Mouse (Mus musculus): ENCODE data around the gene Slc50a1. TPM values are rescaled to one million over a fixed set of nuclear protein-coding genes. Genes with fewer than 3 reads are reported as not detected.

Slc50a1 gene
- polyA plus RNA-seq (2016; fragmentation: Nextera tagmentation; extraction: Ambion mirVana): 58.5 and 66.3 TPM in 2 replicates

DNA sequence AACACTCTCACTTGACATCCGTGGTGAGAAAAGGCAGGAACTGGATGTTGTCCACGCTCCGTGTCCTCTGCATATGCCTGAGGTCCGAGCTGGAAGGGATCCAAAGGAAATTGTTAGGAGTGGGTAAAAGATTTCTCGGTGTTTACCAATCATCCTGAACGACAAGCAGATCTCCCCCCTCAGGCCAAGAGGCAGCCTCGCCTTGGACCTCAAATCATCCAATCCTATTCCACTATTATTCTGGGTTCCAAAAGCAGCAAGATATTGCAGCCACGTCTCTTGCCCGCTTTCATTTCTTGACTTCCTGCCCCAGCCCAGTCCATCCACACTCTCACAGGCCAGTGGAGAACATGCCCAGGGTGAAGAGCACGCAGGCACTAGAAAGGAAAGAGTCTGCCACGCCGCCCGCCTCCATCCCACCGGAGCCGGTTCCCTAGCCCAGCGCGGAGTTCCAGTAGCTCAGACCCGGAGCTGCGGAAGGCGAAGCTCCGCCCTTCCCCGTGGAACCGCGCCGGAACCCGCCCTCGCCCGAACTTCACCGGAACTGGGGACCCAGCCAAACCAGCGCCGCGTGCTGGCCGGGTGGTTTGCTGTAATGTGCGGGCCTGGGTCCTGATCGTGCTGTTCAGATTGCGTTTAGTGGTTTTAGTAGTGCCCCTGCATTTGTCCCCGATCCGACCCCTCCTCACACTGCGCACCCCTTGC is at the start of gene Slc50a1:
Gene Slc50a1 (minus strand): TSS at position 520 of the 705 bp plus-strand sequence.
- 0 out of 2 replicates have a peak, but pooled peaks have one; percentile 33 for ATAC-seq (ENCODE audit: insufficient number of reproducible peaks, insufficient read depth, low FRiP score, low TSS enrichment, low read depth)
- 5% methylated on average over 39 of the region's 39 CpGs for WGBS
- peak within 1 kb of the TSS; percentile 69 for H3K4me2 ChIP-seq
- H3K9me3 ChIP-seq: no peaks in the 10 kb centered on the region
- H3K4me1 ChIP-seq (replicated peaks): peaks cover 35% of the 10 kb centered on the region
- peak within 1 kb of the TSS; percentile 83 for H3K9ac ChIP-seq (replicated peaks)
- H3K4me3 ChIP-seq (replicated peaks): peak within 1 kb of the TSS; percentile 53
- peaks cover 29% of the 10 kb centered on the region for H3K36me3 ChIP-seq
- H3K27ac ChIP-seq: peak within 1 kb of the TSS; percentile 66
- no peaks in the 10 kb centered on the region for H3K27me3 ChIP-seq

DNA sequence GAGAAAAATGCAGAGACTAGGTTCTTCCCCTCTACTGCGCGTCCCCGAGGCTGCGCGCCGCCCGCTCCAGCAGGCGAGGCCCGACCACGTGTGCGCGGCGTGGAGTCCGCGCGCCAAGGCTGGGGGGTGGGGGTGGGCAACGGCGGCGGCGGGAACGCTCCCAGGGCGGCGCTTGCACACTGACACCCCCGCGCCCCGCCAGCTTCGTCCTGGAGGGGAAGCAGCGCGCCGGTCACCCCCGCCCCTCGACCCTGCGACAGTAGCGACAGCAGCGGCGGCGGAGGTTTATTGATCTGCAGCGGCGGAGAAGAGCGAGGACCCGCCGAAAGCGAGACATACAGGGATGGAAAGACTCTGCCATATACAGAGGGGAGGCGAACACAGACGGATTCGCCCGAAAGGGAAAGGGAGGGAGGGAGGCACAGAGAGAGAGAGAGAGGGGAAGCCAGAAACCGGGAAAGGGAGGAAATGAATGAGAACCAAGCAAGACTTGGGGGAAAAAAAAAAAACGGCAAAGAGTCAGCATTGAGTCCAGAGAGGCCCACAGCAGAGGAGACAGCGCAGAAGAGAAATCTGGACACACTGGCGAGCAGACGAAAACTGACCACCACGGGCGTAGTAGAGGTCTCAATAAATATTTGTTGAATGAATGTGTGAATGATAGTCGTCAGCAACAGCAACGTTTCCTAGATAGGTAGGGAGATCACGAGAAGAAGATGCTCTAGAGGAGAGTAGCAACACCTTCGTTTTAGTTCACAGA is 49.4 kb upstream of the Slc50a1 start:
- Histone ChIP-seq H3K4me3 (replicated peaks) (peak overlapping the region; percentile 71), H3K27me3 (peaks cover 56% of the 10 kb centered on the region)
- 3% methylated on average over 58 of the region's 58 CpGs for WGBS

DNA sequence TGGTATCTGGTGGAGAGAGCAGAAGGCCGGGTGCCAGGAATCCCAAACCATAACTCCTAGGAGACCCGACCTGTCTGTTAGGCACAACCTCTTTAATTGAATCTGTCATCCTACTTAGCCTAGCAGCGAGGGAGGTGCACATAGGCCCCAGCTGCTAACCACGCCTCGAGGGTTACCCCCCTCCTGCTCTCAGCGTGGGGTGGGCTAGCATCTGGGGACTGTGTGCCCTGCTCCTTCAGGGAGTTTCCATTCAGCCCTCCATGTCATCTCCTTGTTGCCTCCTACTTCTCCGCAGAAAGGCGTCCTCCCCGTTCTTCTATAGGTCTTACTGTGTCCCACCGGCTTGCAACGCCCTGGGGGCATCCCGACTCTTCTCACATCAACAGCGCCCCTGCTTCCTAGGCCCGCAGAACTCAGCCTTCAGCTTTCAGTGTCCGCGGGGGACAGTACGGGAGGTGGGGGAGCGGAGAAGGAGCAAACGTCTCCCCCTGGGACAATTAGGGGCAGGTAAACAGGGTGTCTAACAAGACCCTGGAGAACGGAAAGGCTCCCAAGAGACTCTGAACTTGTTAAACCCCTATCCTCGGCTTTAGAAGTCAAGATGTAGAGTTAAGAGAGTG is 48.7 kb upstream of the Slc50a1 start:
- WGBS: 11% methylated on average over 21 of the region's 21 CpGs

More for the DNA sequence above, 49.4 kb upstream of the Slc50a1 start:
- H3K9ac ChIP-seq (replicated peaks): peak overlapping the region; percentile 54
- peak overlapping the region; percentile 99 for H3K4me2 ChIP-seq
- H3K4me1 ChIP-seq (replicated peaks): peaks cover 73% of the 10 kb centered on the region
- no peaks in the 10 kb centered on the region for H3K9me3 ChIP-seq
- 0 out of 2 replicates have a peak, but pooled peaks cover 4% of the 10 kb centered on the region for H3K36me3 ChIP-seq
- H3K27ac ChIP-seq: no peak overlapping the region
- ATAC-seq (ENCODE audit: insufficient number of reproducible peaks, insufficient read depth, low FRiP score, low TSS enrichment, low read depth): no peak

DNA sequence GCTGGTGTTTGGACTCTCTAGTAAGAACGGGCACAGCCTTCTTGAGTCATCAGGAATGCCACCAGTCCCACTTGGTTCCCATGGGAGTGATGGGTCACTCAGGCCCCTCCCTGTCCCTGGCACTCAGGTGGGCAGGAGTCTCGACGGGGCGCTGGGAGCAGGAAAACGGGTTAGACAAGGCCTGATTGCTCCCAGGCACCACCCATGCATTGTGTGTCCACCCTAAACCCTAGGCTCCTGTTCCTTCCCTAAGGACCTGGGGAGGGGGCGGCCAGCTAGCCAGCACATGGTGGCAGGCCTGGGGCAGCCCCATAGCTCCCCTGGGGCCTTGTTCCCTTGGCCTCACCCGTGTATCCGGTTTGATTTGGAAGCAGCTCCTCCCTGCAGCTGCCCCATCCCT is 47.9 kb upstream of the Slc50a1 start:
- no peak for ATAC-seq (ENCODE audit: insufficient number of reproducible peaks, insufficient read depth, low FRiP score, low TSS enrichment, low read depth)
- WGBS: 73% methylated on average over 8 of the region's 8 CpGs
- Histone ChIP-seq H3K9me3 (no peaks in the 10 kb centered on the region), H3K36me3 (peaks cover 9% of the 10 kb centered on the region; the same call in 1 of the 2 replicates), H3K27ac (no peak overlapping the region), H3K4me3 (replicated peaks) (no peak overlapping the region), H3K4me2 (no peak overlapping the region), H3K4me1 (replicated peaks) (peaks cover 75% of the 10 kb centered on the region), H3K9ac (replicated peaks) (no peak overlapping the region), H3K27me3 (peaks cover 56% of the 10 kb centered on the region)

More for the DNA sequence above, 48.7 kb upstream of the Slc50a1 start:
- Histone ChIP-seq H3K36me3 (peaks cover 6% of the 10 kb centered on the region; the same call in 1 of the 2 replicates), H3K27ac (no peak overlapping the region), H3K4me2 (peak overlapping the region; percentile 99), H3K4me1 (replicated peaks) (peaks cover 75% of the 10 kb centered on the region), H3K27me3 (peaks cover 56% of the 10 kb centered on the region), H3K9me3 (no peaks in the 10 kb centered on the region), H3K4me3 (replicated peaks) (peak overlapping the region; percentile 71), H3K9ac (replicated peaks) (peak overlapping the region; percentile 54)
- ATAC-seq (ENCODE audit: insufficient number of reproducible peaks, insufficient read depth, low FRiP score, low TSS enrichment, low read depth): no peak

DNA sequence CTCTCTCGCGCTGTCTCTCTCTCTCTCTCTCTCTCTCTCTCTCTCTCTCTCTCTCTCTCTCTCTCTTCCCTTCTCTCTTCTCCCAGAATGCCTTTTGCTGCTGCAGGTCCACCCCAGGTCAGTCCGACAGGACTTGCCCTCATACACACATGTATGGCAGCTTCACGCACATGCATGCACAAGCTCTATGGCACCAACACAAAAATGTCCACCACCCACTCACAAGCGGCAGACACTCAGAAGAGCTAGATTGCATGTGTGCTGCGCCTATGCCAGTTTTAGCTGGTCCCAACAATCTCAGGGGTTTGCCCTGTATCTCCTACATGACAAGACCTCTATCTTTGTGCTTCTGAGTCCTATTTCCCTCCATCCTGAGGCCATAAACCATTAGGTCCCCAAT is 46.9 kb upstream of the Slc50a1 start:
- ATAC-seq (ENCODE audit: insufficient number of reproducible peaks, insufficient read depth, low FRiP score, low TSS enrichment, low read depth): no peak
- peaks cover 56% of the 10 kb centered on the region for H3K27me3 ChIP-seq
- WGBS: 57% methylated on average over 6 of the region's 6 CpGs
- H3K36me3 ChIP-seq: peaks cover 10% of the 10 kb centered on the region; the same call in 1 of the 2 replicates
- H3K9me3 ChIP-seq: no peaks in the 10 kb centered on the region
- H3K4me1 ChIP-seq (replicated peaks): peaks cover 73% of the 10 kb centered on the region
- H3K4me2 ChIP-seq: peak overlapping the region; percentile 63
- H3K4me3 ChIP-seq (replicated peaks): no peak overlapping the region
- 0 out of 2 replicates have a peak overlapping the region, but pooled peaks have one; percentile 12 for H3K27ac ChIP-seq
- peak overlapping the region; percentile 23; the same call in 1 of the 2 replicates for H3K9ac ChIP-seq (replicated peaks)

DNA sequence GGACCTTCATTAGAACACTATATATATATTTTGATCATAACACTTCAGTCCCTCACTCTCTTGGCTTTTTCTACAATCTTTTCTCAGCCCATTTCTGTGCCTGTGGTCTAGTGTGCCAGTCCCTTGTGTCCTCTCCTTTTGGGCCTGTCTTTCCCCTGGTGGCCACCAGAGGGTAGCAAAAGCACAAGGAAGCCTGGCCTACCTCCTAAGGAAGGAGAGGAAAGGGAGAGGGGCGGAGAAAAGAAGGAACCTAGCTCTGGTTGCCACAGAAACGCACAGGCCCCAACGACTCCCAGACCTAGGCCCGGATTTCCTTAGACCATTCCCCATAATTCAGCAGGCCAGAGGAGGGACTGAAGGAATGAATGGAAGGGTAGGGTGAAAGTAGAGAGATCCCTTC is 46.5 kb upstream of the Slc50a1 start:
- Histone ChIP-seq H3K27ac (no peak overlapping the region), H3K9ac (replicated peaks) (0 out of 2 replicates have a peak overlapping the region, but pooled peaks have one; percentile 23), H3K36me3 (peaks cover 10% of the 10 kb centered on the region; the same call in 1 of the 2 replicates), H3K4me2 (peak overlapping the region; percentile 63), H3K9me3 (no peaks in the 10 kb centered on the region), H3K27me3 (peaks cover 55% of the 10 kb centered on the region), H3K4me1 (replicated peaks) (peaks cover 68% of the 10 kb centered on the region), H3K4me3 (replicated peaks) (no peak overlapping the region)
- peak; percentile 43; the same call in 1 of the 2 replicates for ATAC-seq (ENCODE audit: insufficient number of reproducible peaks, insufficient read depth, low FRiP score, low TSS enrichment, low read depth)
- WGBS: 0% methylated on average over 4 of the region's 4 CpGs

DNA sequence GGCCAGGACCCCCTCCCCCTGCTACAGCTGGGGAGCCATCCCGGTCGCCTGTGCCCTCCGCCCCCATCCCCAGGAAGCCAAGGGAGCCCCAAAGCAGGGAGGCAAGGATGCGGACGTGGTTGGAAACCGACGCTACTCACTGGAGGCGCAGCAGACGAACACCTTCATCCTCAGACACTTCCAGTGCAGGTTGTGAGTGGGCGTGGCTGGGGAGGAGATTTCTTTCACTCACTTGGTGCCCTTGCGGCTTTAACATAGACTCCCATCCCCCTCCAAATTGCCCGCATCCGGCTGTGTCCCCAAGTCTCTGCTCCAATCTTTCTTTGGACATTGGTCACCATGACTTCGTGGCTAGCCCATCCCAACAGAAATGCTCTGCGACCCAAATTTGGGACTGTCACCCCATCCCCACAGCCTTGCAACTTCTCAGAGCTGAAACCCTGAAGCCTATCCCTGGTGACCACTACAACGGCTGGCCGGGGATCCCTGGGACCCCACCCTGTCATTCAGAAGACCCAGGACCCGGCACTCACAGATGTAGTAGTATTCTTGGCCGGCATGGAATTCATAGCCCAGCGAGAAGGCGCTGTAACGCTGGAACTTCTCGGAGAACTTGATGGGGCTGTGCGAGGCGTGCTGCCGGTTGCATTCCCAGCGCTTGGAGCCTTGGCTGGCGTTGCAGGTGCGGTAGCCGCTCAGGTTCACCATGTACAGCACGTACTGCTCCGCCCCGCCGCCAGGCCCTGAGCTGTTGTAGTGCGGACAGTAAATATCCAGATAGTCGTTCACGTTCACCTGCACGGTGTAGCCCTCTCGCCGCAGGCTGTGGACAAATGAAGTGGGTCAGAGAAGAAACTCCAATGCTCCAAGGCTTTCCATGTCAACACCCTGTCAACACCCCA is 45.8 kb upstream of the Slc50a1 start:
- 0 out of 2 replicates have a peak, but pooled peaks have one; percentile 2 for ATAC-seq (ENCODE audit: insufficient number of reproducible peaks, insufficient read depth, low FRiP score, low TSS enrichment, low read depth)
- H3K9me3 ChIP-seq: no peaks in the 10 kb centered on the region
- H3K27ac ChIP-seq: no peak overlapping the region
- H3K27me3 ChIP-seq: peaks cover 48% of the 10 kb centered on the region
- H3K4me2 ChIP-seq: peak overlapping the region; percentile 63
- 16% methylated on average over 40 of the region's 40 CpGs for WGBS
- H3K9ac ChIP-seq (replicated peaks): no peak overlapping the region
- peaks cover 10% of the 10 kb centered on the region; the same call in 1 of the 2 replicates for H3K36me3 ChIP-seq
- H3K4me3 ChIP-seq (replicated peaks): peak overlapping the region; percentile 33
- H3K4me1 ChIP-seq (replicated peaks): peaks cover 62% of the 10 kb centered on the region

DNA sequence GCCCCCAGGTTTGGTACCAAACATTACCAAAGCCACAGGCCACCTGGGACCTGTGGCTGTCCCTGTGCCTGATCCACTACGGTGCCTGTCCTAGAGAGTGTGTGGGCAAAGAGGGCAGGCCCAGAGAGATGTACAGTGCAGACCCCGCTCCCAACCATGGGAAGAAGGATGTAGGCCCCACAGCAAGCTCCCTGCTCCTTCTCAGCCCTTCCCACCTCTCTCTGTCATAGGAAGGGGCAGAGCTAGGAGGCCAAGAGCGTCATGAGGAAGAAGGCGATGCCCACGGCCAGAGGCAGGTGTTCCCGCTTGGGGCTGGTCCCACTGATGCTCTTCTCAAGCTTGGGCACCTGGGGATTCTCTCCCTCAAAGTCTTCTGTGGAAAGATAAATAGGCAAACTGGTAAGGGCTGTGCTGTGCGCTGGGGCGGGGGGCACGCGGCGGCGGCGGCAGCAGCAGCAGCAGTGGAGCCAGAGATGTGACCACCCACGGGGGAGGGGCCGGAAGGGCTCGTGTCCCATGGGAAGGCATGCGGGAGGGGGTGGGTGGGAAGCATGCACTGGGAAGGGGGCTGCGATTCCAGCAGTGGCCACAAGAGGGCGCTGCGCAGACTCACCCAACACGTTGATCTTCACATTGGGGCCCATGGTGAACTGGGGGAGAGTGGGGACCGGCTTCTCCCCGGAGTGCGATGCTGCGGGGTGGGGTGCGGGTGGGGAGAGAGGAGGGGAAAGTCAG is 45.0 kb upstream of the Slc50a1 start:
- ATAC-seq (ENCODE audit: insufficient number of reproducible peaks, insufficient read depth, low FRiP score, low TSS enrichment, low read depth): no peak
- peaks cover 54% of the 10 kb centered on the region for H3K4me1 ChIP-seq (replicated peaks)
- H3K36me3 ChIP-seq: peaks cover 10% of the 10 kb centered on the region; the same call in 1 of the 2 replicates
- peak overlapping the region; percentile 63 for H3K4me2 ChIP-seq
- peaks cover 40% of the 10 kb centered on the region for H3K27me3 ChIP-seq
- peak overlapping the region; percentile 53 for H3K9ac ChIP-seq (replicated peaks)
- 8% methylated on average over 23 of the region's 26 CpGs for WGBS
- peak overlapping the region; percentile 33 for H3K4me3 ChIP-seq (replicated peaks)
- H3K27ac ChIP-seq: no peak overlapping the region
- peaks cover 5% of the 10 kb centered on the region; the same call in 1 of the 2 replicates for H3K9me3 ChIP-seq

DNA sequence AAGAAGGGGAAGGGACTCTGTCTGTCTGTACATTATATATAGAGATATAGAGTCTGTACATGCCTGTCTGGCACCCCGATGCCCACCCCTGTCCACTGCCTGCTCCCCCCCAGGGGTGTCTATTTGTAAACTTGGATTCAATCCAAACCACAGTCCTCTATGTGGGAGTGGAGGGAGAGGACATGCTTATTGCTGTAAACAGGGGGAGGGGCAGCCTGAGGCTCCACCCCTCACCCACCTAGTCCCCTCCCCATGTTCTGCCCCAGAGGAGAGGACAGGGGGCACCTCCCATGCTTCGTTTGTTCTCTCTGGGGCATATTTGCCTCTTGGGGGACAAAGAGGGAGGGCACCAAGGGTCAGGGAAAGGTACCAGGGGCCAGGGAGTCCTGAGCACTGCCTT is 44.4 kb upstream of the Slc50a1 start:
- Histone ChIP-seq H3K9ac (replicated peaks) (peak overlapping the region; percentile 53; the same call in 1 of the 2 replicates), H3K4me1 (replicated peaks) (peaks cover 48% of the 10 kb centered on the region), H3K4me3 (replicated peaks) (no peak overlapping the region), H3K4me2 (peak overlapping the region; percentile 63), H3K27ac (no peak overlapping the region), H3K27me3 (peaks cover 35% of the 10 kb centered on the region), H3K9me3 (peaks cover 5% of the 10 kb centered on the region; the same call in 1 of the 2 replicates), H3K36me3 (peaks cover 10% of the 10 kb centered on the region; the same call in 1 of the 2 replicates)
- WGBS: 52% methylated on average over 2 of the region's 2 CpGs
- no peak for ATAC-seq (ENCODE audit: insufficient number of reproducible peaks, insufficient read depth, low FRiP score, low TSS enrichment, low read depth)

All from limb, embryonic 12.5 days (tissue).